Mouse (Mus musculus): ENCODE data around the gene Gm21560. TPM values are rescaled to one million over a fixed set of nuclear protein-coding genes. Genes with fewer than 3 reads are reported as not detected.
"Not testable (repeated sequence)": the region's sequence is repeated elsewhere in the genome, so short reads cannot be mapped to it uniquely, and the experiment has no call there.

Gm21560 gene
- under 1 TPM in 1 of 2 experiments, not detected in 1; 0.14 TPM for total RNA-seq (2021)
- long read RNA-seq, experiment 1: 0 reads
- long read RNA-seq, experiment 2: 0 reads

DNA sequence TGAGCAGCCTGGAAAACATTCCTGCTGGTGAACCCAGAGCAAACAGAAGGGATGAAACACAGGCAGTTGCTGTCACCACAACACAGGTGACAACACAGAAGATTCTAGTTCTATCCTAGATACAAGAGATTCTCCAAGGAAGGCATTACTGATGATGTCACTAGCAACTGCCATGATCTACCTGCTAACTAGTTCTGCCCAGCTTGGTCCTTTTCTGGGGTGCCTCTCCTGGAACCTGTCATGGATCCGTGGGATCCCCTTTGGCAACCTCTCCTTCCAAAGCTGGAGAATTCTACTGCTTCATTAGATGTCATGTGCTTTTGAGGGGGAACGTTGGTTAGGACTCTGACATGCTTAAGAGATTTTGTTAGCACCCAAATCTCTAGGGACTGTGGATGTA lies at the start of gene Gm21560:
TSS of gene Gm21560 (minus strand) at position 101 of the 400 bp plus-strand sequence.
- intact Hi-C loops (cut with DNase I): not testable (repeated sequence)

DNA sequence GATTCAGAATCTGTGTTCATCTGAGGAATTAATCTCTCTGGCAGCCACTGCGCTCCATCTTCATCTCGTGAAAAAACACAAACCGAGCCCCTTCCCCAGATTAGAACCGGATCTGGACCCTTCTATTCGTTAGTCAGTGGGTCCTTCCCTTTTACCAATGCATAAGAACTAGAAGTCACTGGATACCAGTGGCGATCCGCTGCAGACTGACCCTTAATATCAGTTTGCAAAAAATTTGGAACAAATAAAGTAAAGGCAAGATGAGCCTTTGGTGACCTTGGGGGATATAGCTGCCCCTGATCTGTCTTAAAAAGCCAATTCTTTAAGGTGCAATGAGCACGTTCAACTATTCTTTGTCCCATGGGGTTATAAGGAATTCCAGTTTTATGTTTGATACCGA lies 55.6 kb downstream of the Gm21560 start:
- H3K27ac ChIP-seq; intact Hi-C loops (cut with DNase I); H3K4me3 ChIP-seq; DNase-seq: not testable (repeated sequence)

More for the DNA sequence above, at the start of gene Gm21560:
- not testable (repeated sequence) for H3K27ac ChIP-seq, H3K4me3 ChIP-seq, DNase-seq

DNA sequence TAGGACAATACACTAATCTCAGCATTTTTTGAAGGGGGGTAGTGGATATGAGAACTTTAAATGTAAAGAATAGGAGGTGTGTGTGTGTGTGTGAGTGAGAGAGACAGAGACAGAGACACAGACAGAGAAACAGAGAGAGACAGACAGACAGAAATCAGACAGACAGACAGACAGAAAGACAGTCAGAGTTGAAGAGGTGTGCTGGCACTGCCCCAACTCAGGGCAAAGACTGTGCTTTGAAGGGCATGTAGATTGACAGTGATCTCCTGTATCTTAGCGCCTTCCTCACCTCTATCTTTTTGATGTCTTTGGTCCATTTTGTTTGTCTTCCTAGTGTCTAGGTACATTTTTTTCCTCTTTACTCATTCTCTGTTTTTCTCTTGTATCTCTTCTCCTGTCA lies 58.0 kb downstream of the Gm21560 start:
- DNase-seq; H3K4me3 ChIP-seq; H3K27ac ChIP-seq; intact Hi-C loops (cut with DNase I): not testable (repeated sequence)

Other genes starting within 250 kb of the Gm21560 start
- not detected for gene Gm3453, start 240.2 kb downstream of the Gm21560 start, total RNA-seq (2021)
- not detected for gene Gm6337, start 161.0 kb downstream of the Gm21560 start, total RNA-seq (2021)
- gene Gm8206, start 125.3 kb downstream of the Gm21560 start, total RNA-seq (2021): under 1 TPM in 1 of 2 experiments, not detected in 1; 0.53 TPM
- not detected for gene Gm3468, start 110.6 kb downstream of the Gm21560 start, total RNA-seq (2021)
- gene Gm3476, start 93.5 kb downstream of the Gm21560 start, total RNA-seq (2021): not detected
- gene Gm3411, start 68.0 kb upstream of the Gm21560 start, total RNA-seq (2021): not detected
- not detected for gene Gm21103, start 85.6 kb upstream of the Gm21560 start, total RNA-seq (2021)
- not detected for gene Gm3618, start 124.4 kb upstream of the Gm21560 start, total RNA-seq (2021)
- gene Gm16440, start 171.0 kb upstream of the Gm21560 start, total RNA-seq (2021): not detected
- gene Gm3591, start 193.2 kb upstream of the Gm21560 start, total RNA-seq (2021): under 1 TPM in 1 of 2 experiments, not detected in 1; 0.42 TPM
- not detected for gene Gm3594, start 225.3 kb upstream of the Gm21560 start, total RNA-seq (2021)